11 mouse cellular contexts compared by ENCODE assay signal in genomic region chr17:12163403-12163802, GRCm38 (mm10). TPM values are rescaled to one million over a fixed set of nuclear protein-coding genes. Genes with fewer than 3 reads are reported as not detected.
A peak's percentile ranks its signal among the peaks of the same experiment; 100 is the strongest.
DNase-seq lines count a peak whose midpoint lies in the region; ATAC-seq and TF ChIP-seq lines count a peak whose summit lies in the region.
"Had no signal": no experiment of that assay in that cellular context is flagged by ENCODE, and none has a peak within 500 bp of the region (broad histone marks: within the 10 kb centered on the region; RNA-seq: fewer than 3 reads in every experiment).

No protein-coding gene starts in this region.

- no peak overlapping the region for H3K4me2 ChIP-seq in forebrain, embryonic 14.5 days (ENCODE audit: low read length)
- no peak overlapping the region for H3K4me2 ChIP-seq in forebrain, postnatal 0 days (ENCODE audit: low read depth)
- no peak overlapping the region for H3K4me2 ChIP-seq in hindbrain, embryonic 13.5 days
- H3K4me2 ChIP-seq: neural tube, embryonic 13.5 days had no signal

- H3K4me1 ChIP-seq in forebrain, embryonic 14.5 days (ENCODE audit: control insufficient read depth, insufficient read depth, low read length) = peaks cover 14% of the 10 kb centered on the region
- peaks cover 4% of the 10 kb centered on the region; the same call in 1 of the 2 replicates for H3K4me1 ChIP-seq in forebrain, postnatal 0 days (ENCODE audit: insufficient read depth)
- H3K4me1 ChIP-seq in hindbrain, embryonic 13.5 days (replicated peaks) = peaks cover 35% of the 10 kb centered on the region

- no peaks in the 10 kb centered on the region for H3K27me3 ChIP-seq in forebrain, embryonic 14.5 days (replicated peaks; ENCODE audit: control insufficient read depth, insufficient read depth, low read length)
- H3K27me3 ChIP-seq in forebrain, postnatal 0 days (ENCODE audit: insufficient read depth, low read length) = no peaks in the 10 kb centered on the region
- H3K27me3 ChIP-seq in hindbrain, embryonic 13.5 days = no peaks in the 10 kb centered on the region
- H3K27me3 ChIP-seq: neural tube, embryonic 13.5 days had no signal

- peak; percentile 44 for DNase-seq in forebrain, embryonic 14.5 days (ENCODE audit: low spot score)
- DNase-seq in forebrain, postnatal 0 days = no peak
- peak; percentile 32 for DNase-seq in left cerebral cortex, postnatal 4 days
- DNase-seq in left cerebral cortex, adult 18-20 months (ENCODE audit: low spot score in 2 of 2) = no peak
- peak; percentile 40 for DNase-seq in A20 (ENCODE audit: low read depth, low spot score)
- no peak for DNase-seq in right cerebral cortex, adult 18-20 months
- no peak for DNase-seq in gastrocnemius, postnatal 14 days
- DNase-seq: adrenal gland, postnatal 10 days; cerebellum, adult 9-10 months had no signal

- H3K9me3 ChIP-seq in forebrain, embryonic 14.5 days (replicated peaks; ENCODE audit: control insufficient read depth, low read length) = no peaks in the 10 kb centered on the region
- no peaks in the 10 kb centered on the region for H3K9me3 ChIP-seq in forebrain, postnatal 0 days (ENCODE audit: low read length)
- no peaks in the 10 kb centered on the region for H3K9me3 ChIP-seq in hindbrain, embryonic 13.5 days
- H3K9me3 ChIP-seq: neural tube, embryonic 13.5 days had no signal

- intact Hi-C loops in left cerebral cortex, postnatal 4 days (cut with DNase I) = no loop called here
- intact Hi-C loops in gastrocnemius, postnatal 14 days (cut with DNase I; ENCODE audit: low total_unique reads) = no loop called here

- 59% methylated on average over 13 of the region's 13 CpGs for WGBS in forebrain, embryonic 14.5 days
- WGBS in forebrain, postnatal 0 days = 63% methylated on average over 13 of the region's 13 CpGs
- 58% methylated on average over 13 of the region's 13 CpGs for WGBS in hindbrain, embryonic 13.5 days

- H3K36me3 ChIP-seq in forebrain, embryonic 14.5 days (ENCODE audit: control insufficient read depth, insufficient read depth, low read length) = 0 out of 2 replicates have a peak, but pooled peaks cover 3% of the 10 kb centered on the region
- H3K36me3 ChIP-seq in forebrain, postnatal 0 days (ENCODE audit: insufficient read depth) = no peaks in the 10 kb centered on the region; the same call in none of the 2 replicates
- H3K36me3 ChIP-seq in hindbrain, embryonic 13.5 days = peaks cover 9% of the 10 kb centered on the region; the same call in 1 of the 2 replicates

- H3K27ac ChIP-seq in forebrain, embryonic 14.5 days (ENCODE audit: low read depth, low read length) = no peak overlapping the region
- H3K27ac ChIP-seq in forebrain, postnatal 0 days (ENCODE audit: low read depth, low read length) = no peak overlapping the region
- H3K27ac ChIP-seq in hindbrain, embryonic 13.5 days = no peak overlapping the region; the same call in 1 of the 2 replicates
- H3K27ac ChIP-seq: neural tube, embryonic 13.5 days had no signal

- ATAC-seq in forebrain, embryonic 14.5 days = peak; percentile 28; the same call in 1 of the 2 replicates
- ATAC-seq in forebrain, postnatal 0 days = no peak
- ATAC-seq in hindbrain, embryonic 13.5 days (ENCODE audit: low FRiP score) = peak; percentile 53

- no peak overlapping the region for H3K9ac ChIP-seq in forebrain, embryonic 14.5 days (ENCODE audit: low read length)
- H3K9ac ChIP-seq in forebrain, postnatal 0 days = no peak overlapping the region
- no peak overlapping the region for H3K9ac ChIP-seq in hindbrain, embryonic 13.5 days
- H3K9ac ChIP-seq: neural tube, embryonic 13.5 days had no signal

- no peak overlapping the region for H3K4me3 ChIP-seq in forebrain, embryonic 14.5 days (ENCODE audit: low read depth, low read length)
- no peak overlapping the region for H3K4me3 ChIP-seq in forebrain, postnatal 0 days (ENCODE audit: low read depth, low read length)
- H3K4me3 ChIP-seq in hindbrain, embryonic 13.5 days = no peak overlapping the region
- H3K4me3 ChIP-seq: neural tube, embryonic 13.5 days had no signal

- no peak for TF ChIP-seq CTCF in forebrain, postnatal 0 days (IDR thresholded peaks at IDR 0.05; ENCODE audit: low read depth)

RNA-seq across cellular contexts. Expression of gene Agpat4, which starts 44.9 kb away (rescaled TPM):
- 16.1 and 25.5 TPM in 2 replicates for polyA plus RNA-seq in forebrain, embryonic 14.5 days (2014; fragmentation: Nextera tagmentation; extraction: Ambion mirVana)
- total RNA-seq in forebrain, postnatal 0 days (2014; rRNA removed) = 44.8 and 52.9 TPM in 2 replicates
- 23.3 and 53.5 TPM in 2 replicates for polyA plus RNA-seq in forebrain, postnatal 0 days (2015; fragmentation: Nextera tagmentation; extraction: Ambion mirVana)
- 10 to 100 TPM; 52.7 to 58.4 TPM for total RNA-seq in left cerebral cortex, postnatal 4 days (2021)
- total RNA-seq in left cerebral cortex, adult 18-20 months (2021) = 10 to 100 TPM; 56.5 to 62.9 TPM
- 55.2 and 60.2 TPM in 2 replicates for polyA plus RNA-seq in hindbrain, embryonic 13.5 days (2015; fragmentation: Nextera tagmentation; extraction: Ambion mirVana)
- 1 to 10 TPM; 4.5 to 4.8 TPM for total RNA-seq in gastrocnemius, postnatal 14 days (2021)

Comparison
In these comparisons a context has a peak if more than half of its experiments do, and no peak if none do; other contexts are left out.
1. DNase-seq: peak in forebrain, embryonic 14.5 days (single experiment), left cerebral cortex, postnatal 4 days (single experiment) and A20 (single experiment); none in forebrain, postnatal 0 days (single experiment), left cerebral cortex, adult 18-20 months (0 of 2), right cerebral cortex, adult 18-20 months (single experiment) and gastrocnemius, postnatal 14 days (single experiment).